Mouse (Mus musculus) lung, postnatal 14 days (tissue): ENCODE measurements around the gene Hlf.

ENCODE experiments used
- DNase-seq: peaks from one replicate; pipeline ENCODE4 v3.0.0; 2021

Hlf gene

GRCm38 (mm10) chr11:90390817-90391173, at the start of gene Hlf:
Gene Hlf, minus strand, starts transcription at chr11:90390895.
- peak; percentile 86 for DNase-seq

GRCm38 (mm10) chr11:90438768-90439167, 48.1 kb upstream of the Hlf start:
- no peak for DNase-seq

GRCm38 (mm10) chr11:90425207-90425525, 34.5 kb upstream of the Hlf start:
- no peak for DNase-seq

- no peak for DNase-seq
These were observed 33.9 kb upstream of the Hlf start for GRCm38 (mm10) chr11:90424334-90425206.

GRCm38 (mm10) chr11:90423896-90424295, 33.2 kb upstream of the Hlf start:
- DNase-seq: no peak

GRCm38 (mm10) chr11:90419706-90420105, 29.0 kb upstream of the Hlf start:
- DNase-seq: no peak

GRCm38 (mm10) chr11:90417921-90418320, 27.2 kb upstream of the Hlf start:
- DNase-seq: peak; percentile 98

- DNase-seq: no peak
These were observed 26.3 kb upstream of the Hlf start for GRCm38 (mm10) chr11:90417011-90417410.

GRCm38 (mm10) chr11:90398850-90399249, 8.2 kb upstream of the Hlf start:
- no peak for DNase-seq

GRCm38 (mm10) chr11:90391271-90392185, 833 bp upstream of the Hlf start:
- no peak for DNase-seq

GRCm38 (mm10) chr11:90389902-90390816, 536 bp downstream of the Hlf start:
- no peak for DNase-seq

GRCm38 (mm10) chr11:90389174-90389901, 1.4 kb downstream of the Hlf start:
- no peak for DNase-seq

GRCm38 (mm10) chr11:90387501-90388440, 2.9 kb downstream of the Hlf start:
- no peak for DNase-seq

- DNase-seq: peak; percentile 76
These were observed 8.6 kb downstream of the Hlf start for GRCm38 (mm10) chr11:90382005-90382611.

- DNase-seq: no peak
These were observed 9.6 kb downstream of the Hlf start for GRCm38 (mm10) chr11:90381113-90381512.

GRCm38 (mm10) chr11:90380131-90380685, 10.5 kb downstream of the Hlf start:
- DNase-seq: no peak

GRCm38 (mm10) chr11:90378008-90378407, 12.7 kb downstream of the Hlf start:
- no peak for DNase-seq

- no peak for DNase-seq
These were observed 14.3 kb downstream of the Hlf start for GRCm38 (mm10) chr11:90376436-90376835.

- no peak for DNase-seq
These were observed 19.1 kb downstream of the Hlf start for GRCm38 (mm10) chr11:90371470-90372100.
